Mouse (Mus musculus): ENCODE results near the gene Olfml2b.

The Olfml2b gene

GRCm38 (mm10) chr1:170646606-170647287 lies 2.4 kb downstream of the Olfml2b start:
- in situ Hi-C loops (cut with MboI): no loop called here

- in situ Hi-C loops (cut with MboI): no loop called here
These were observed 3.0 kb downstream of the Olfml2b start for GRCm38 (mm10) chr1:170647381-170647780.

GRCm38 (mm10) chr1:170647971-170648514 lies 3.7 kb downstream of the Olfml2b start:
- in situ Hi-C loops (cut with MboI): no loop called here

GRCm38 (mm10) chr1:170651046-170651723 lies 6.9 kb downstream of the Olfml2b start:
- in situ Hi-C loops (cut with MboI): no loop called here

- in situ Hi-C loops (cut with MboI): no loop called here
These were observed 7.8 kb downstream of the Olfml2b start for GRCm38 (mm10) chr1:170651989-170652740.

- in situ Hi-C loops (cut with MboI): no loop called here
These were observed 11.1 kb downstream of the Olfml2b start for GRCm38 (mm10) chr1:170655280-170655917.

- in situ Hi-C loops (cut with MboI): no loop called here
These were observed 12.3 kb downstream of the Olfml2b start for GRCm38 (mm10) chr1:170656518-170657227.

- in situ Hi-C loops (cut with MboI): no loop called here
These were observed 12.8 kb downstream of the Olfml2b start for GRCm38 (mm10) chr1:170657228-170657521.

GRCm38 (mm10) chr1:170657643-170658314 lies 13.4 kb downstream of the Olfml2b start:
- in situ Hi-C loops (cut with MboI): no loop called here

- in situ Hi-C loops (cut with MboI): no loop called here
These were observed 14.9 kb downstream of the Olfml2b start for GRCm38 (mm10) chr1:170659260-170659659.

GRCm38 (mm10) chr1:170664620-170665185 lies 20.4 kb downstream of the Olfml2b start:
- in situ Hi-C loops (cut with MboI): no loop called here

GRCm38 (mm10) chr1:170665200-170665599 lies 20.9 kb downstream of the Olfml2b start:
- in situ Hi-C loops (cut with MboI): no loop called here

GRCm38 (mm10) chr1:170674184-170674775 lies 29.9 kb downstream of the Olfml2b start:
- in situ Hi-C loops (cut with MboI): no loop called here

- in situ Hi-C loops (cut with MboI): no loop called here
These were observed 33.3 kb downstream of the Olfml2b start for GRCm38 (mm10) chr1:170677681-170678080.

- in situ Hi-C loops (cut with MboI): no loop called here
These were observed 34.5 kb downstream of the Olfml2b start for GRCm38 (mm10) chr1:170678861-170679260.

GRCm38 (mm10) chr1:170679624-170680023 lies 35.3 kb downstream of the Olfml2b start:
- in situ Hi-C loops (cut with MboI): no loop called here

- in situ Hi-C loops (cut with MboI): no loop called here
These were observed 39.5 kb downstream of the Olfml2b start for GRCm38 (mm10) chr1:170683863-170684262.

GRCm38 (mm10) chr1:170689773-170690172 lies 45.4 kb downstream of the Olfml2b start:
- in situ Hi-C loops (cut with MboI): no loop called here

GRCm38 (mm10) chr1:170691301-170691700 lies 47.0 kb downstream of the Olfml2b start:
- in situ Hi-C loops (cut with MboI): no loop called here

- in situ Hi-C loops (cut with MboI): no loop called here
These were observed 50.5 kb downstream of the Olfml2b start for GRCm38 (mm10) chr1:170694821-170695291.

Data from mature B cell (primary cell).